Mouse (Mus musculus): ENCODE measurements around the gene Dlg2. TPM values are rescaled to one million over a fixed set of nuclear protein-coding genes. Genes with fewer than 3 reads are reported as not detected.

Gene Dlg2
- total RNA-seq, 4 experiments from 2014 or later: 251 to 298 (median 273) TPM

- DNase-seq (ENCODE audit: low spot score in 2 of 2): peak in 1 of 2 experiments; percentile 22
These were observed 63.3 kb downstream of the Dlg2 start for GRCm38 (mm10) chr7:90539481-90540402.

- DNase-seq (ENCODE audit: low spot score in 2 of 2): no peak
These were observed 64.4 kb downstream of the Dlg2 start for GRCm38 (mm10) chr7:90540811-90541323.

DNA sequence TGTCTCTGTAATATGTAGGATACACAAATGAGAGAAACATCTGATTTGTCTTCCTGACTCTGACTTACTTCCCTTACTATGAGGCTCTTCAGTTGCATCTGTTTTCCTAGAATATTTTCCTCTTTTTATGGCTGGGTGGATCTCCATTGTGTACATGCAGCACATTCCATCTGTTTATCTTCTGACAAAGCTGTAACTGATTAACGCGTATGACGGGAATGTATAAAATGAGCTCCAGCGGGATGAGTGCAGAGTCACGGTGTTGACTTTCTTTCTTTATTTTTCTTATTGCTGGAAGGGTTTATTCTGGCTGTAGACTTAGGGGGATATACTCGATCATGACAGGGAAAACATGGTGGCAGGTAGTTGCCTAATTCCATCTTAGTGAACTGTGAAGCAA is 76.9 kb downstream of the Dlg2 start:
- no peak for DNase-seq (ENCODE audit: low spot score in 2 of 2)

GRCm38 (mm10) chr7:90554421-90554820 is 77.9 kb downstream of the Dlg2 start:
- DNase-seq (ENCODE audit: low spot score in 2 of 2): no peak

- DNase-seq (ENCODE audit: low spot score in 2 of 2): no peak
These were observed 92.7 kb downstream of the Dlg2 start for GRCm38 (mm10) chr7:90569130-90569529.

DNA sequence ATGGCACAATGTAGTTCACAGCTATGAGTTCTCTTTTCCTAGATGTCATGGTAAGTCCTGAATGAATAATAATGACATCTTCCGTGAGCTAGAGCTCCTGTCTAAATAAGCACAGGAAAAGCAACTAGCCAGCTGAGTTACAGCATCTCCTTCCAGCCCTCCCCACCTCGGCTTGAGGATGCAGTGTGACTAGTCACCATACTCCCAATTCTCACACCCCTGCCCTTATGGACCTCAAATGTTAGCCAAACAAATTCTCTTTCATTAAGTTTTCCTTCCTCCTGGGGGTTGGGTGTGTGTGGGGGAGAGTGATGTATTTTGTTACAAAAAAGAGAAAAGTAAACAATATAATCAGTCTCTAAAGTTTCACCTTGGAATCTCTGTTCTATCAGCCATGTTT is 111.3 kb downstream of the Dlg2 start:
- DNase-seq (ENCODE audit: low spot score in 2 of 2): no peak

- DNase-seq (ENCODE audit: low spot score in 2 of 2): no peak
These were observed 111.8 kb downstream of the Dlg2 start for GRCm38 (mm10) chr7:90588318-90588717.

DNA sequence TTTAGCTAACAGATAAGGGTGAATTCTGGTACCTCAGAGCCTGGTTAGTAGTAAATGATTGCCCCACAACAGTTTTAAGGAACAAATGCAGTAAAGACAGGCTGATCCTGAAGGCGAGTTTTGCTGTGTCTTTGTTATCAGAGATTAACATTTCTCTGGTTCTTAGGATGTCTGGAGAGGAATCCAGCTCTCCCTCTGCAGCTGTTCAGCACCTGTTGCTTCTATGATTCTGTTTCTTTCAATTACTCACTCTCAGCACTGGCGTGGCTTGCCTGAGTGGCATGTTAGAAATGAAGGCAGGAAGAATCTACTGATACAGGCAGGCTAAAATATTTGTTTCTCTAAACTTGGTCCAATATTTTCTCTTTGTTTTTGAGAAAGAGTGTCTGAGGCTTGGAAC is 133.3 kb downstream of the Dlg2 start:
- no peak for DNase-seq (ENCODE audit: low spot score in 2 of 2)

DNA sequence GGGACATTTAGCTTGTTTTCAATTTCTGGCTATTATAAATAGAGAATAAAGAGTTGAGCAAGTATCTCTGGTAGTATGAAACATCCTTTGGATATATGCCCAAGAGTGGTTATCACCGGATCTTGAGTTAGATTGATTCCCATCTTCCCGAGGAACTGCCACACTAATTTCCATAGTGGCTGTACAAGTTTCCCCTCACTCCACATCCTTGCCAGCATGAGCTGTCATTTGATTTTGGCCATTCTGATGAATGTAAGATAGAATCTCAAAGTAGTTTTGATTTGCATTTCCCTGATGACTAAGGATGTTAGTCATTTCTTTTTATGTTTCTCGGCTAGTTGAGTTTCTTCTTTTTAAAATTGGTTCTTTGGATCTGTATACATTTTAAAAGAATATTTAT is 154.1 kb downstream of the Dlg2 start:
- no peak for DNase-seq (ENCODE audit: low spot score in 2 of 2)

DNA sequence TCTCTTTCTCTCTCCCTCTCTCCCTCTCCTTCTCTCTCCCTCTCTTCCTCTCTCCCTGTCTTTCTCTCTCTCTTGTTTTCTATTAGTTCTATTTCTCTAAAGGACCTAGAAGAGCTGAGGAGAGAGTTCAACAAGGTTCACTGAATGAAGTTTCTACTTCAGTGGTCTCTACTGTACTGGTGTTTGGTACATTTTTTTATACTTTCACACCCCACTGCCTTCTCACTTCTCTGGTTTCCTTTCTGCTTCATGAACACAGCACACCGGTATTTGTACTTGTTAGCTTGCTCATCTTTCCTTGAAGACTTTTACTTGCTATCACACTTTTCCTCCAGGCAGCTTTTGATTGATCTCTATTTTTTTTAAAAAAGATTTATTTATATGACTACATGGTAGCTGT is 173.0 kb downstream of the Dlg2 start:
- no peak for DNase-seq (ENCODE audit: low spot score in 2 of 2)

DNA sequence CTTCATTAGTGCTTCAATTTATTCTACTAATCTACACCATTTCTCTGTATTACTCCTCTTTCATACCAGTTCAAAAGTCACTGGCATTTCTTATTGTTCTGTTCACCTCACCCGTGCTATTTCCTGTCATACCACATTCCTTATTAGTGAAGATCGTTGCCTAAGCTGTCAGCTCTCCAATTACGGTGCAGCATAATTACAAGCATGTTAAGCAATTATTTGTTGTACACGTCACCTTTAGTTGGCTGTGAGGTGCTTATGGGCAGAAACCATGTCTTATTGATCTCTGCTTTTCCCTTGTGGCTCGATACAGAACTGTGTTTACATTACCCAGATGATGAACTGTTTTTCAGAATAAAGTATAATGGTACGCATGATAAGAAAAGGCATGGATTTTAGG is 174.7 kb downstream of the Dlg2 start:
- no peak for DNase-seq (ENCODE audit: low spot score in 2 of 2)

- DNase-seq (ENCODE audit: low spot score in 2 of 2): no peak
These were observed 175.1 kb downstream of the Dlg2 start for GRCm38 (mm10) chr7:90651611-90652010.

- DNase-seq (ENCODE audit: low spot score in 2 of 2): no peak
These were observed 182.1 kb downstream of the Dlg2 start for GRCm38 (mm10) chr7:90658593-90658992.

- DNase-seq (ENCODE audit: low spot score in 2 of 2): peak in 1 of 2 experiments; percentile 13
These were observed 217.6 kb downstream of the Dlg2 start for GRCm38 (mm10) chr7:90694050-90694449.

DNA sequence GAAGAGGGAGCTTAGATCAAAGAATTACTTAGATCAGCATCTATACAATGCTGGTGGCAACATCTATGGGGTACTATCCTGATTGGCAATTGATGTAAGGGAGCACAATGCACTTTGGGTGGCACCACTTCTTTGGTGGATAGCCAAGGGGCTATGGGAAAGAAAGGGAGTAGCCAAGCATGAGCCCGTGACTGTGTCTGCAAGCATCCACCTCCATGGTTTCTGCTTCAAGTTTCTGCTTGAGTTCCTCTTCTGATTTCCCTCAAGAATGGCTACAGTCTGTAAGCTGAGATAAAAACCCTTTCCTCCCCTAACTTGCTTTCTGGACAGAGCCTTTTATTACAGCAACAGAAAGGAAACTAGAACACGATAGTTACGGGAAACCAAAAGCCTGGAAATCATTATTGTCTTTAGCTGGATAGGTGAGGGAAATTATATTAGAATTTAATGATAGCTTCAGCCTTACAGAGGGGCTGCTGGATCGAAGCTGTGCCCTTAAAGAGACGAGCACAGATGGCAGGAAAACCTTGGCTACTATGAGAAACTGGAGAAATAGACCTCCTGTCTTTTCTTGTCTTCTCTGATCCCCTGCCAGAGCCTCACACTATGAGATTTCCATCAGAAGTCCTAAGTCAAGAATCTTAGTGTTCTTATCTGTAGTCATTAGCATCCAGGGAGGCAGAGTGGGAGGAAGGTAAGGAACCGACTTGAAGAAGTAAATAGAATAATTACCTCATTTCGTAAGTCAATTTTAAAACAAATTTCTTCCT is 219.9 kb downstream of the Dlg2 start:
- no peak for DNase-seq (ENCODE audit: low spot score in 2 of 2)

- DNase-seq (ENCODE audit: low spot score in 2 of 2): no peak
These were observed 226.8 kb downstream of the Dlg2 start for GRCm38 (mm10) chr7:90703163-90703852.

GRCm38 (mm10) chr7:90703951-90704350 is 227.5 kb downstream of the Dlg2 start:
- DNase-seq (ENCODE audit: low spot score in 2 of 2): no peak

- no peak for DNase-seq (ENCODE audit: low spot score in 2 of 2)
These were observed 257.6 kb downstream of the Dlg2 start for GRCm38 (mm10) chr7:90734086-90734485.

DNA sequence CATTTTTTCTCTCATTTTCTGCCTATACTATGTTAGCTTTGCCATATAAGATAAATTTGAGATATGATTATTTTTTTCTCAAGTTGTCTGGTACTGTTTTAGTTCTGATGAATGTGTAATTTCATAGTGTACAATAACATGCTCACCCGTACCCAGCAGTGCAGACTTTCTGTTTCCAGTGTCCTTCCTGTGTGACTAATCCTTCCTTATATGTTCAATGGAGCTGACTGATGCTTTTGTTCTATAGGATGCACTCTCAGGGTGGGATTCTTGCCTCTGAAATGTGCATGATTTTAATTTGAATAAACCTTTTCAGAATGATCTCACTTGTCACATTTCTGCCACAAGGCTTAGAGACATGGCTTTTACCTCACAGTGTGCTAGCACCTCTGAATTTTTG is 259.9 kb downstream of the Dlg2 start:
- DNase-seq (ENCODE audit: low spot score in 2 of 2): no peak

GRCm38 (mm10) chr7:90748636-90749035 is 272.2 kb downstream of the Dlg2 start:
- DNase-seq (ENCODE audit: low spot score in 2 of 2): peak in 1 of 2 experiments; percentile 13

DNA sequence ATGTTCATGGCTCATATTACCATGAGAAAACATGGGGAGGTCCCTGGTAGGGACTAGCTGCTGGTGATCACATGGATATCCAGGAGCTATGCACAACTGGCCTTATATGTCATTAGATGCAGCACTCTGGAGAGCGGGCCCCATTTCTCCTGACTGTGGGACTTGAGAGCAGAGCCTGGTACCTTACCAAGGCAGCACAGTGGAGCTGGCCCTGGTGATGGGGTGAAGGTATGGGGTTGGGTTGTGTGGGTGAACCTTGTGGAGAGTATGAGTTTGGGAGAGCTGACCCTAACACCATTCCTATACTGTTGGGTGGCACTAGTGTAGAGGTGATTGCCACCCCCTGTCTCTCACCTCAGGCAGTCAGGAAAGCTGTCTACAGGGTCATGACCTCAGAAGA is 311.5 kb downstream of the Dlg2 start:
- no peak for DNase-seq (ENCODE audit: low spot score in 2 of 2)

GRCm38 (mm10) chr7:90791522-90791921 is 315.1 kb downstream of the Dlg2 start:
- DNase-seq (ENCODE audit: low spot score in 2 of 2): no peak

Measured in left cerebral cortex, adult 8-10 months (tissue).